Mouse (Mus musculus) liver, postnatal 0 days (tissue): ENCODE measurements at regions not wholly inside any gene's neighbourhood (a gene's known extent, or its start where the extent isn't known, plus 50 kb on each side); places are given as distances from the start of the nearest gene placed in this dataset.
A peak's percentile ranks its signal among the peaks of the same experiment; 100 is the strongest.

Experiments
- ATAC-seq: fragments of 200-750 bp; cut with Nextera tagmentation; 2 replicates; pipeline ENCODE4 v1.8.0; 2017; ENCODE audit warnings: mild to moderate bottlenecking, moderate library complexity
- DNase-seq: peaks from one replicate; pipeline ENCODE4 v3.0.0-alpha.2; 2016
- H3K27ac ChIP-seq: fragments of 300-500 bp; sonication (generic); 2 replicates; pipeline ENCODE4 v1.5.1; 2014; ENCODE audit warnings: antibody characterized with exemption, moderate library complexity, mild to moderate bottlenecking, low read depth
- H3K27me3 ChIP-seq: fragments of 300-500 bp; sonication (generic); 2 replicates; pipeline ENCODE4 v1.6.1; 2014; ENCODE audit warnings: low read length, control low read depth, mixed read lengths; ENCODE audit not compliant: insufficient read depth
- H3K36me3 ChIP-seq: fragments of 300-500 bp; sonication (generic); replicated peaks from 2 replicates; pipeline ENCODE4 v1.6.1; 2014; ENCODE audit warnings: mild to moderate bottlenecking, control low read depth, low read length, moderate library complexity, mixed read lengths; ENCODE audit not compliant: insufficient read depth
- H3K4me1 ChIP-seq: fragments of 300-500 bp; sonication (generic); 2 replicates; pipeline ENCODE4 v1.6.1; 2014; ENCODE audit warnings: antibody characterized with exemption, mild to moderate bottlenecking, control low read depth; ENCODE audit not compliant: insufficient read depth
- H3K4me2 ChIP-seq: fragments of 300-500 bp; sonication (generic); 2 replicates; pipeline ENCODE4 v1.6.1; 2014; ENCODE audit warnings: low read depth, mild to moderate bottlenecking, low read length, moderate library complexity, mixed read lengths
- H3K4me3 ChIP-seq: fragments of 300-500 bp; sonication (generic); 2 replicates; pipeline ENCODE4 v1.5.1; 2014; ENCODE audit warnings: low read depth, low read length
- H3K9ac ChIP-seq: fragments of 300-500 bp; sonication (generic); replicated peaks from 2 replicates; pipeline ENCODE4 v1.6.1; 2014; ENCODE audit warnings: mild to moderate bottlenecking, moderate library complexity
- H3K9me3 ChIP-seq: fragments of 300-500 bp; sonication (generic); 2 replicates; pipeline ENCODE4 v1.6.1; 2016; ENCODE audit warnings: mild to moderate bottlenecking, control low read depth, low read length, mixed read lengths
- CTCF ChIP-seq: sonication (generic); IDR thresholded peaks from 2 replicates; pipeline ENCODE4 v1.5.1; 2016; ENCODE audit warnings: antibody characterized with exemption, low read depth
- EP300 ChIP-seq: IDR thresholded peaks from 2 replicates; pipeline ENCODE4 v1.6.1; 2016; ENCODE audit warnings: antibody characterized with exemption, low read depth, mild to moderate bottlenecking
- WGBS: fragments of 180-500 bp; shearing (Covaris S2); extraction: QIAGEN DNeasy Blood & Tissue Kit; methylation state at CpG from one replicate; pipeline ENCODE4 v1.1.7; 2014; ENCODE audit not compliant: insufficient replicate concordance; 5-methylcytosine and 5-hydroxymethylcytosine counted together

GRCm38 (mm10) chr11:24242888-24243287, 165.0 kb downstream of the Bcl11a start:
- no peak for ATAC-seq
- Histone ChIP-seq H3K4me1 (peaks cover 18% of the 10 kb centered on the region), H3K4me2 (no peak overlapping the region), H3K9ac (no peak overlapping the region), H3K27me3 (no peaks in the 10 kb centered on the region), H3K36me3 (no peaks in the 10 kb centered on the region), H3K27ac (peak overlapping the region; percentile 48), H3K4me3 (no peak overlapping the region), H3K9me3 (peaks cover 3% of the 10 kb centered on the region; the same call in 1 of the 2 replicates)
- TF ChIP-seq CTCF (no peak), EP300 (no peak)
- WGBS = 20% methylated on average over 2 of the region's 2 CpGs
- DNase-seq = peak; percentile 36

DNA sequence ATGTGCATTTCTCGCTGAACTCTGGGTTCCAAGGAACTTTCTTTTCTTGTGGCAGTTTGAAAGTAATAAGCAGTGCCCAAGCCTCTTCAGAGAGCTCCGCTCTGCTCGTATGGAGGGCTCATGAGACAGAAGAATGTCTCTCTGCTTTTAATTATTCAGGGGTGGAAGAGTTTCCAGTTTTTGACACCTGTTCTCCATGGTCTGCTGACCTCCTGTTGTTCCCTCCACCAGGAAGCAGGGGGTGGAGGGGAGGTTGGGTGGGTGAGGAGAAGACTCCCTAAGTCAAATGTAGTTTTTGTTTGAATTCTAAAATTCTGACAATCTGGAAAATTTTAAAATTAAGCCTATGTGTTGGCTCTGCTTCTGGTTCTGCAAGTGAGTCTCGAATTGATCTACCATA, 167.5 kb downstream of the Bcl11a start:
- Histone ChIP-seq H3K27ac (no peak overlapping the region), H3K27me3 (no peaks in the 10 kb centered on the region), H3K4me2 (no peak overlapping the region), H3K4me1 (peaks cover 18% of the 10 kb centered on the region), H3K36me3 (no peaks in the 10 kb centered on the region), H3K4me3 (no peak overlapping the region), H3K9me3 (peaks cover 3% of the 10 kb centered on the region; the same call in 1 of the 2 replicates), H3K9ac (no peak overlapping the region)
- DNase-seq = no peak
- no peak for ATAC-seq
- TF ChIP-seq EP300 (no peak), CTCF (no peak)
- 69% methylated on average over 4 of the region's 4 CpGs for WGBS

GRCm38 (mm10) chr11:24246314-24246713, 168.5 kb downstream of the Bcl11a start:
- H3K9me3 ChIP-seq = peaks cover 3% of the 10 kb centered on the region; the same call in 1 of the 2 replicates
- no peaks in the 10 kb centered on the region for H3K36me3 ChIP-seq
- DNase-seq (no peak), ATAC-seq (no peak)
- 46% methylated on average over 3 of the region's 3 CpGs for WGBS
- peaks cover 18% of the 10 kb centered on the region for H3K4me1 ChIP-seq
- H3K4me2 ChIP-seq = no peak overlapping the region
- H3K27me3 ChIP-seq = no peaks in the 10 kb centered on the region
- H3K27ac ChIP-seq = no peak overlapping the region
- TF ChIP-seq CTCF (no peak), EP300 (no peak)
- H3K4me3 ChIP-seq = no peak overlapping the region
- H3K9ac ChIP-seq = no peak overlapping the region

GRCm38 (mm10) chr11:24247285-24247684, 169.4 kb downstream of the Bcl11a start:
- Histone ChIP-seq H3K9me3 (peaks cover 3% of the 10 kb centered on the region; the same call in 1 of the 2 replicates), H3K27me3 (no peaks in the 10 kb centered on the region), H3K4me2 (no peak overlapping the region), H3K4me1 (peaks cover 18% of the 10 kb centered on the region), H3K27ac (no peak overlapping the region), H3K4me3 (no peak overlapping the region), H3K36me3 (no peaks in the 10 kb centered on the region), H3K9ac (no peak overlapping the region)
- no peak for ATAC-seq
- TF ChIP-seq CTCF (peak; percentile 14; the same call in 1 of the 2 replicates), EP300 (no peak)
- WGBS = 84% methylated on average over 4 of the region's 4 CpGs
- no peak for DNase-seq

GRCm38 (mm10) chr11:24251516-24251915, 173.7 kb downstream of the Bcl11a start:
- no peak overlapping the region for H3K4me3 ChIP-seq
- TF ChIP-seq CTCF = no peak
- no peak for DNase-seq
- no peak overlapping the region for H3K9ac ChIP-seq
- no peak for ATAC-seq
- H3K27ac ChIP-seq = no peak overlapping the region
- WGBS = 52% methylated on average over 5 of the region's 5 CpGs
- H3K4me1 ChIP-seq = no peaks in the 10 kb centered on the region; the same call in 1 of the 2 replicates
- no peaks in the 10 kb centered on the region for H3K36me3 ChIP-seq
- no peaks in the 10 kb centered on the region for H3K27me3 ChIP-seq
- no peak overlapping the region for H3K4me2 ChIP-seq
- H3K9me3 ChIP-seq = peaks cover 3% of the 10 kb centered on the region; the same call in 1 of the 2 replicates

- Histone ChIP-seq H3K4me1 (no peaks in the 10 kb centered on the region; the same call in none of the 2 replicates), H3K4me3 (no peak overlapping the region), H3K27me3 (no peaks in the 10 kb centered on the region), H3K27ac (0 out of 2 replicates have a peak overlapping the region, but pooled peaks have one; percentile 22), H3K36me3 (no peaks in the 10 kb centered on the region), H3K9ac (no peak overlapping the region), H3K9me3 (no peaks in the 10 kb centered on the region), H3K4me2 (no peak overlapping the region)
- ATAC-seq (no peak), DNase-seq (no peak)
- 66% methylated on average over 22 of the region's 22 CpGs for WGBS
- TF ChIP-seq EP300 = no peak
These were observed 177.6 kb downstream of the Bcl11a start for GRCm38 (mm10) chr11:24255201-24256060.
